Mouse (Mus musculus): Measurements from ENCODE around the gene Mgst2.

Gene Mgst2

GRCm38 (mm10) chr3:51659415-51659814 is 745 bp upstream of the Mgst2 start:
- DNase-seq, result no peak

- DNase-seq, result no peak
These were observed 689 bp downstream of the Mgst2 start for GRCm38 (mm10) chr3:51660821-51661276.

DNA sequence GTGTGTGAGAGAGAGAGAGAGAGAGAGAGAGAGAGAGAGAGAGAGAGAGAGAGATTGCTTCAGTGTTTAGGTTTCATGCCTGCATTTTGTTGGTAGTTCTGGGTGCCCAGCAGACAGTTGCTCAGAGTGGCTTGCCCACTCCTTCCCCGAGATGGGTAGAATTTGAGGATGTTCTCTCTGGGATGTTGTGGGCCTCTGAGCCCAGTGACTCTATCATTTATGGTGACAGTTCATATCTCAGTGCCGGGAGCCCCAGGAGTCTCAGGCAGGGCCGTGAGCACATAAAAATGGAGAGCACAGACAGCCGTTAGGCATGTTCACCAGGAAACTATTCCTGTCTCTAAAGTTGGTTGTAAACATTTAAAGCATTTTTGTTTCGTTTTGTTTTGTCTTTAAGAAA is 1.2 kb downstream of the Mgst2 start:
- DNase-seq, result no peak

DNA sequence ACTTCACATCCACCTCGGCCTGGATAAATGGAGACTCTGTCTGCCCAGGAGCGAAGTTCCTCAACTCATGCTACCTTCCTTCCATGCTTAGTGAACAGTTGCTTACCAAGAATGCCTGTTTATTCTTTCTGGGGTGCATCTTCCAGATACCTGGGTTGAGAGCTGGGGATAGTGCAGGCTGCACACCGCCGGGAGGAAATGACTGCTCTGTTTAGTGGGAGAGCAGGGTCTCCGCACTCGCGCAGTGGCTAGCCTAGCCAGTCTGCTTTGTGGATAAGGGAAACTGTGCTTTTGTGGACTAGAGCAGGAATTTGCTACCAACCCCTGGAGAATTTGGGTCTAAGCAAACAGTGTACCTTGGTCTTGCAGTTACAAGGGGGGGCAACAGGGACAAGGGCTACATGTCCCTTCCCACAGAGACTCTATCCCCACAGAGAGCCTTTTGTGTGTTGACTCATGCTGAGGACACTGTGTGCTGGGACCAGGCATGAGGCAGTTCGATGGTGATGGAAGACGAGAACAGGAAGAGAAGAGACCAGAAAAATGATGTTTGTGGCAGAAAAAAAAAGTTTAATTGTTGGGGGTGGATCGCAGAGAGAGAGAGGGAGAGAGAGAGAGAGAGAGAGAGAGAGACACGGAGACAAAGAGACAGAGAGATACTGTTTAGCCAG is 1.9 kb downstream of the Mgst2 start:
- no peak for DNase-seq

GRCm38 (mm10) chr3:51662557-51662956 is 2.4 kb downstream of the Mgst2 start:
- DNase-seq, result no peak

- DNase-seq, result no peak
These were observed 8.4 kb downstream of the Mgst2 start for GRCm38 (mm10) chr3:51668607-51669006.

DNA sequence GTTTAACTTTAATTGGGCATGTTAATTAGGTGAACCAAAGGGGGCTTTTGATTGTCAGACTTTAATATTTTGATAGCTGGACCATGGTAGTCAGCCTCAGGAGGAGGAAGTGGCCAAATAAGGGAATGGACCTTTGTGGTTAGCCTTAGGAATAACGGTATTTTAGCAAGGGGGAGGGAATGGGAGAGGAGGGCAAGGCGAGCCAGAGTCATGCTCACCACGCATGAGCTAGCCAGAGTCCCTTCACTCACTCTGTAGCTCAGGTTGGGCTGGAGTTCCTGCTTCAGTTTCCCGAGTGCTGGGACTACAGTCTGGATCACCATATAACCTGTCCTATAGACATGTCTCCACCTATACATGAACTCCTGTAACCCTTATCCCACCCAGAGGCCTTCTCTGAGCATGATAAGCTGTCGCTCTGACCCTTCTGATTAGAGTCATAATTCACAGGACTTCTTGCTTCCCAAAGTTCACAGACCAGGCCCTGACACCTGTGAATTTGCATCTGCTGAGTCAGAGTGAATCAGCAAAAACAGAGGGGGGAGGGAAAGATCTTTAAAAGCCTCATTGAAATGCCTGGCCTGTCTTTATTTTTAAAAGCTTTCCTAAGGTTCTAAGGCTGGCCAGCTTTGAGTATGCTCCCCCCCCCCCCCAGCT is 10.4 kb downstream of the Mgst2 start:
- DNase-seq, result no peak

- DNase-seq, result no peak
These were observed 10.9 kb downstream of the Mgst2 start for GRCm38 (mm10) chr3:51671071-51671469.

GRCm38 (mm10) chr3:51672631-51673030 is 12.5 kb downstream of the Mgst2 start:
- no peak for DNase-seq

- DNase-seq, result peak; percentile 62
These were observed 13.4 kb downstream of the Mgst2 start for GRCm38 (mm10) chr3:51673408-51674086.

DNA sequence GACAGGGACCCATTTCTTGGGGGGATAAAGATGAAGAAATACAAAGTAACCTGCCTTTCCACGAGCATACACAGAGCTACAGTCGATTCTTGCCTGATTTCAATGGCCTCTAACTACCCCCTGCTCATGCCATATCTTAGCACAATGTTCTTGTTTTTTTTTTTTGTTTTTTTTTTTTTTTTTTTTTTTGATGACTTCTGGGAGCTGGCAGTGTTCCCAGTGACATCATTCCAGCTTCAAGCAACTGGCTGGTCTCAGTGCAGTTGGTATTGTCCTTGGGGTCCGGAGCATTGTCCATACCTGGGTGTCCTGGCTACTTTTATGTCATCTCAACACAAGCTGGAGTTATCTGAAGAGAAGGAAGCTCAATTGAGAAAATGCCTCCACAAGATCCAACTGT is 14.8 kb downstream of the Mgst2 start:
- no peak for DNase-seq

GRCm38 (mm10) chr3:51685539-51685938 is 25.4 kb downstream of the Mgst2 start:
- no peak for DNase-seq

- no peak for DNase-seq
These were observed 26.2 kb downstream of the Mgst2 start for GRCm38 (mm10) chr3:51686316-51686715.

- DNase-seq, result no peak
These were observed 26.6 kb downstream of the Mgst2 start for GRCm38 (mm10) chr3:51686791-51687190.

GRCm38 (mm10) chr3:51688725-51689124 is 28.6 kb downstream of the Mgst2 start:
- no peak for DNase-seq

- DNase-seq, result no peak
These were observed 33.0 kb downstream of the Mgst2 start for GRCm38 (mm10) chr3:51693196-51693595.

DNA sequence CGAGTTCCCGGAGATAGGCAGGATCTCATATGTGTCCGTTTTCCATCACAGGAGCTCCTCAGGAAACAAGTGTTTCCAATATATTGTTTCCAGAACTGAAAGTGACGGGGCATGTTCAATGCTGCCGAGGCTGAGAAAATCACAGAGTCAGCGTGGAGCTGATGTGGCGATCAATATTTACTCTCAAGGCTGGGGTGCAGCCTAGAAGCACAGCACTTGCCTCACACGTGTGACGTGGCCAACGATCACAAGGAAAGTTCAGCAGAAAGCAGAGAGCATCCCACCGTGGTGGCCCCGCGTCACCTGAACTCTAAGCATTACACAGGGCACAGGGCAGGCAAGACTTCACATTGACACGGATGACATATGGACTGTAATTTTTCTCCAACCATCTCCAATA is 34.4 kb downstream of the Mgst2 start:
- no peak for DNase-seq

DNA sequence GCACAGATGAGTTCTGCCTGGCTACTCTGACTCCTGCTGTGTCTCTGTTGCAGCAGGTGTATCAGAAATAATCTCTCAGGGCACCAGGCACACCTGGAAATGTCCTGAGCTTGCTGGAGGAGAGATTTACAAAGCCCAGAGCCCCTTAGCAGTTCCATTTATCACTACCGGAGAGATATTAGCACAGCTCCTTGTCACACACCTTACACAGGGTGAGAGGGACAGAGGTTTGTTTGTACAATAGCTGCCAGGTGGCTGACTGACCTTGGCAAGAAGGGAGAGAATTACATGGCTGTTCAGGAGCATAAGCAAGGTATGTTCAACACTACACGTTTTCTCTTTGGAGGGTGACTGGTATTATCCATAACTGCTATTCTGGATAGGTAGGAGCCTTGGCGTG is 35.6 kb downstream of the Mgst2 start:
- DNase-seq, result no peak

DNA sequence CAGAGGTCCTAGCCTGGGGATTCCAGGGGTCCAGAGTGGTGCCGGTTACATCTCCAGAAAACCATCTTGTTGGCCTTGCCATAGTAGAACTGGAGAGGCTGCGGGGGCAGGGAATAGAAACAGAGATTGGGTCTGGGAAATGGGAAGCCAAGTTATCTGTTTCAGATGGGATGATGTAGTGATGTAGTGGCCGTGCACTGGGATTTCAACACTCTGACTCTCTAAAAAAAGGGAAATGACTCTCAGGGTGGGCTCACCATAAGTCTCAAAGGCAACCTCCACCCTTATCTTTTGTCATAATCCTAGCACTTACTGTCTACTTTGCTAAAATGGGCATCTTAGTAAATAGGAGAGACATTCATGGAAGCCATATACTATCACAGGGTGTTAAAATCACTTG is 37.8 kb downstream of the Mgst2 start:
- DNase-seq, result no peak

DNA sequence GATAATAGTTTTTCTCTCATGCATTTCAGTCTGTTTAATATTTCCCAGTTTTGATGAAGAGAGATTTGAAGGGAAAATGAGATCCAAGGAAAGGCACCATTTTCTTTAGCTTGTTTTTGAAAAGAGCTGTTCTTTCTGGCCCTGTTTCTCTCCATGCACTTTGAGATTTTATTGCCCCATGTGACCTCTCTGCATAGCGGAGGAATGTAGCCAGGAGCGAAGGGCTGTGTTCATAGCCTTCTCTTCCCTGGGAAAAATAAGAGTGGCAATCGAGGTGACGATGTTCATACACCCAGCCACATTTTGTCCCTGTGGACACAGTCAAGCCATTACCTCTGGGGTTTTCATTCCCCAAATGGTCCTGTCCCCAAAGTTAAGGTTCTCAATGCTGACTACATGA is 40.0 kb downstream of the Mgst2 start:
- DNase-seq, result no peak

GRCm38 (mm10) chr3:51700731-51701280 is 40.6 kb downstream of the Mgst2 start:
- peak; percentile 28 for DNase-seq

DNA sequence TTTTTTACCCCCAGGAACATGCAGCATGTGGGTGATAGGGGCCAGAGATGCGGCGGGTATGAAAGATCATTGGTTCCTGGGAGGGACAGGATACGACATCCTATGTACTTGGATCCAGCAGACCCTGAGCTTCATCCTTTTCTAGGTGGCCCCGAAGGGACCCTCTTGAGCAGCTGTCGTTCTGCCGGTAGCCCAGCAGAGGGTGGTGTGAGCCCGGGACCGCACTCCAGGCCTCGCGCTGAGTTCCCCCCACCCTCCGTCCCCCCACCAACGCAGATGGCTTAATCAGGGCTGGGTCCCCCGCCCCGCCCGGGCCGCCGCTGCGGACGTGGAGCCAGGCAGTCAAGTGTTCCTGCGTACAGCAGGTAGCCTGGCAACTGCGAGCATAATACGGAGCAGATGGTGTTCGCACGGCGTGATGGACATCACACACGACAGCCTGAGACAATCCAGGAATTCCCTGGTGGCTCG is 41.2 kb downstream of the Mgst2 start:
- peak; percentile 98 for DNase-seq

DNA sequence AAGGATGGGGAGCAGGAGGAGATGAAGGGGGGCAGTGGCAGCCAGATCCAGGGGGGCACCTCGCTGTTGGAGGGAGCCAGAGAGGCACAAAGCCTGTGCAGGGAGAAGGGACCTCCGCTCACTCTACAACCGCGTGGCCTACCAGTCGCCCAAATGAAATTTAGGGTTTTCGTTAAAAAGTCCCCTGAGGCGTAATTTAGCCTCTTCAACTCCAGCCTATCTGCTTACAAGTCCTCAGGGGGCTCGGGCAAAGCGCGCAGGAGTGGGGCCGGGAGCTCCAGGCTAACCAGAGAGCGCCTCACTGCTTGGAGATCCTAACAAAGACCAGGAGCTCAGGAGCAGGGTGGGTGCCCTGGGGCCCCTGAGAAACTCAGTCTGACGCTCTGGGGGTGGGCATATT is 41.8 kb downstream of the Mgst2 start:
- peak; percentile 77 for DNase-seq
